Mouse (Mus musculus): ENCODE results near the gene Iqck.

GRCm38 (mm10) chr7:119001965-119002364 lies 146.4 kb downstream of the Iqck start:
- TF ChIP-seq CTCF (IDR thresholded peaks at IDR 0.05) (no peak), EP300 (IDR thresholded peaks at IDR 0.05; ENCODE audit: insufficient read depth, low read depth, low read length) (no peak), POLR2A (IDR thresholded peaks at IDR 0.05; ENCODE audit: insufficient read depth, low read depth, low read length) (no peak)

All from heart, adult 2 months (tissue).